Mouse (Mus musculus) spleen, adult 18-20 months (tissue): ENCODE measurements around the gene Atg14.
"Not testable (repeated sequence)": the region's sequence is repeated elsewhere in the genome, so short reads cannot be mapped to it uniquely, and the experiment has no call there.

Experiments used
- DNase-seq, 2 experiments: peaks; one replicate each; pipeline ENCODE4 v3.0.0; 2022; ENCODE audit warnings: mixed read lengths in 2 of 2

The Atg14 gene

DNA sequence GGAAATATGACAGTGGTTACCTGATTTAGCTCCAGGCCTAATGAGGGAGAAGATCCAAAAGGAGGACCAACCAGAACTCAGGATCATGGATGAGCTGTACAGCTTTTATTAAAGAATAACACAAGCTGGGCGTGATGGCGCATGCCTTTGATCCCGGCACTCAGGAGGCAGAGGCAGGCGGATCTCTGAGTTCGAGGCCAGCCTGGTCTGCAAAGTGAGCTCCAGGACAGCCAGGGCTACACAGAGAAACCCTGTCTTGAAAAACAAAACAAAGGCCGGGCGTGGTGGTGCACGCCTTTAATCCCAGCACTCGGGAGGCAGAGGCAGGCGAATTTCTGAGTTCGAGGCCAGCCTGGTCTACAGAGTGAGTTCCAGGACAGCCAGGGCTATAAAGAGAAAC, at the start of gene Atg14:
Gene Atg14, minus strand, starts transcription at position 101 of the 400 bp plus-strand sequence.
- DNase-seq = not testable (repeated sequence)

DNA sequence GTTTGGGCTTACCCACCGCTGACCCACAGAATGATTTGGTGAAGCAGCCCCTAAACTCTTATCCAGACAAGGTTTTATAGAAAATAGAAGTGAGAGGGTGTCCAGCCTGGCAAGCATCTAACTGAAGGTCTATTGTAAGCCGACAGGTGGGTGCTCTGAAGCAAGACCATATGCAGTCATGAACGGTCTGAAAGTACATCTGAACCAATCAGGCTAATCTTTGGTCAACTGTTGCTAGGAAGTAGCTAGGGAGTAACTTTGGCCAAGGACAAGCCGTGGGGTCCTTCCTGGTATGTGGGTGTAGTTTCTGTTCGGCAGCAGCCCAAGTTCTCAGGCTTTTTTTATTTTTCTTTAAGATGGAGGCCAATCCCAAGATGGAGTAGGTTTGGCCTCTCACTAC, 48.4 kb upstream of the Atg14 start:
- no peak for DNase-seq

DNA sequence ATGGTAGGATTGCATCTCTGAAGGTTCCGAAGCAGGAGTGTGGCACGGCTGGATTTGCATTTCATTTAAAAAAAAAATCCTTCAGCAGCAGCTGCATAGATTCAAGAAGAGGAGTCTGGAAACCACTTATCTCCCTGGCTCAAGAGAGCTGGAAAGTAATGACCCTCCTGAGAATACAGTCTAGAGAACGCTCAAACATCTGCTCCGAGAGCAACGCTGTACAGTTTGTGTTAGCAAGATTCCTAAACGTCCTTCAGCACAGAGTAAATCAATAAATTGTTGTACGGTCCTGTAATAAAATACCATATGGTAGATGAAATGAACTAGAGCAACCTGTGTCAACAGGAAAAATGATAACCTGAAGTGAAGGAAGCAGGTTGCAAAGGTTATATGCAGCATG, 42.8 kb upstream of the Atg14 start:
- DNase-seq = no peak

DNA sequence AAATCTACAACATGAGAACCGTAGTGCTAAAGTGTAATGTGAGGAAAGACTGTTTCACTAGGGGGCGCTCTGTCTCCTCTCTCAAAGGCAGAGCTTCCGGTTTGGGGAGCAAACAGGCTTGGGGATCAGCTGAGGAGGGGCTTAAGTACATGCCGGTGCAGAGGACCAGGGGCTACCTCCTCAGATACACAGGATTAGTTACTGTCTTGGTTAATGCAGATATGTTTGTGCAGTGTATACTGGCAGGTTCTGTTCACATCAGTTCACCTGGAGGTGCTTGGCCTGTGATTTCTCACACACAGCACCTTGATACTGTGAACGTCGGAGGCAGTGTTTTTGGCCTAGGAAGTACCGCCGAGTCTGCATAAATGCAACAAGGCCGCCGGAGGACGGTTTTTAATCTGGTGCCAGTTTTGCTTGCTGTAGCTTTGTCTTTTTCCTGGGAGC, 27.5 kb upstream of the Atg14 start:
- peak; percentile 22 to 67 for DNase-seq

DNA sequence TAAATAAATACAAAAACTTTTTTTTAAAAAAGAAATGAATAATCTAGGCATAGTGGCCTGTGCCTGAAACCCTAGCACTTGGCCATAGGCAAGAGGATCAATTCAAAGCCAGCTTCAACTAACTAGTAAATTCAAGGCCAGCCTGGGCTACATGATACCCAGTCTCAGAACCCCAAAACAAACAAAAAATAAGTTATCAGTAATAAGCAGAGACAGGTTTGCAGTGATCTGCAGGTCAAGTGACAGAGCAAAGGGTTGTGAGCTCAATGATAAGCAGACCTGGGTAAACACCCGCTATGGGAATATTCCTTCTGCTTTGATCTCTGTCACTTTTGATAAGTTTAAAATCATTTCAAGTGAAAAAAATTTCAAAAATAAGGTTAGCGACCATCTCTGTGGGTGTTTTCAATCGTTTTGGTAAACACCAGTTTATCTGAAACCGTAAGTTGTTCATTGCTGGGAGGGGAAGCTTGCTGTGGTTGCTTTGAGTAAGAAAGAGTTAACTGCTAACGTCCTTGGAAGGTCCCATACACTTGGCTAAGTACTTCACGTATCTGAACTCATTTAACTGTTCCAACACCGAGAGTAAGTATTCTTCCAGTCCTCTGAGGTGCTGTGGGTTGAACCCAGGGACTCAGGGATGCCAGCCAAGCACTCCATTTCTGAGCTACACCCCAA, 24.1 kb upstream of the Atg14 start:
- DNase-seq = no peak

DNA sequence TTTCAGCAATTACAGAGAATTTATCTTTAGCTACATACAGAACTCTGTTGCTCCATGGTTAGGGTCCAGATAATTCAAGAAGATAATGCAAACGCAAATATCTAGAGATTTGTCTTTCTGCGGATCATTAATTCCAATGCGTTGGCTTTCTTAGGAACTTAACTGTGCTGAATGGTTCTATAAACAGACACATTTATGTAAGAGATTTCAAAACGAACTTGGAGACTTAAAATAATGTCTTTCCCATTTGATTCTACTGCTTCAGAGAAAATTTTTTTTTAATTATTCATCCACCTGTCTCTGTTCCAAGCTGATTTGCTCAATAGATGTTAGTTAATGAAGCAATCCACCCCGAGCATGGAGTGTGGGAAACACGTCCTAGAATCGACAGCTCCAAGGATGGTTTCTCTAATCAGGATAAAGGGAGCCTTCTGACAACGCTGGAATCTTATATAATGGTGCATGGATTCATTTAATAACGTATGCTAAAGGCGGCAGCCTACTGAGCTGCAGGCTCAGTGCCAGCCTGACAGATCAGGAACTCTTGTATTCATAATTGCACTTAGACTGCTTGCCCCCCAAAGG, 20.0 kb upstream of the Atg14 start:
- no peak for DNase-seq

DNA sequence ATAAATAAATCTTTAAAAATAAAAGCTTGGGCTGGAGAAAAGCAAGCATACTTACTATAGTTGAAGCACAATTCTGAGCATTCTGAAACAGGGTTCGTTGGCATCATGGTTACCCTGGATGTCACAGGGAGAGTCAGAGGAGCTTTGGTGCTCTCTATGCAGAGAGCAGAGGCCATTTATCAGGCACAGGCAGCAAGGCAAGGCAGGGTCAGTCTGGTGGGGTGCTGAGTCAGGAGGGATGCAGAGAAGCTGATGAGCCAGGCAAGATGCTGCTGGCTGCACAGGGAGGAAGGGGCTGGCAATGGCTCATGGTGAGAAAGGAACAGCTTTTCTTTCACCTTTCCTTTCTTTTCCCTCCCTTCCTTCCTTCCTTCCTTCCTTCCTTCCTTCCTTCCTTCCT, 19.0 kb upstream of the Atg14 start:
- no peak for DNase-seq

DNA sequence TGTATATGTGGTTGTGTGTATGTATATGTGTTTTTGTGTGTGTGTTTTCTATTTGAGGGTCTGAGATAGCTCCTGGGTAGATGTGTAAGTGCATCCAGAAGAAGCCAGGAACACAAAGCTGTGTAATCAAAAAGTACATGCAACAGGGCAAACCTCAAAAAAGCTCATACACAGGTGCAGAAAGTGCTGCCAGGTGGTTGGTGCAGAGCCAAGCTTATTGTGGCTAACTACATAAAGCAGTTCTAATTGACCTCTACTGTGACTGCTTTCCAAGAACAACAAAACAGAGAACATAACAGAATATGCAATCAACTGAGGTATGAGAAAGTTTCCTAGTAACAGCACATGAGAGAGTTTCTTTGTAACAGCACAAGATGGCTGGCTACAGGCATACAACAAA, 13.9 kb upstream of the Atg14 start:
- DNase-seq = no peak

DNA sequence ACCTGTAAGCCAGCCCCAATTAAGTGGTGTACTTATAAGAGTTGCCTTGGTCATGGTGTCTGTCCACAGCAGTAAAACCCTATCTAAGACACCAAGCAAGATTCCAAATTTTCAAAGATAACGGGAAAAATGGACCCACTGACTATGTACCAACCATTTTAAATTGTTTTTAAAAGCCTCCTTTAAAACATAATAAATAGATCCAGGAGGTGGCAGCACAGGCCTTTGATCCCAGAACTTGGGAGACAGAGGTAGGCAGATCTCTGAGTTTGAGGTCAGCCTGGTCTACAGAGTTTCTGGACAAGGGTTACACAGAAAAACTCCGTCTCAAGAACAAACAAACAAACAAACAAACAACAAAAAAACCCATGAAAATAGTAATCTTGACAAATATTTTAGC, 11.2 kb upstream of the Atg14 start:
- DNase-seq = no peak

DNA sequence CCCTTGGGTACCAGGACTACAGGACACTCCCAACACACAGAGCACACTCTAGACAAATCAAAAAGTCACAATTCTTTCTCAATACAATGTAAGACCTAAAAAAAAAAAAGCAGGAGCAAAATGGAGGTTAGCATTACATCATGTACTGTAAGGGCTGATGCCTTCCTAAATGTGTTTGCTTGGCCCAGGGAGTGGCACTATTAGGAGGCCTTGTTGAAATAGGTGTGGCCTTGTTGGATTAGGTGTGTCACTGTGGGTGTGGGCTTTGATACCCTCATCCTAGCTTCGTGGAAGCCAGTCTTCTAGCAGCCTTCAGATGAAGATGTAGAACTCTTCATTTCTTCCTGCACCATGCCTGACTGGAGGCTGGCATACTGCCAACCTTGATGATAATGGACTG, 10.8 kb upstream of the Atg14 start:
- DNase-seq = no peak

DNA sequence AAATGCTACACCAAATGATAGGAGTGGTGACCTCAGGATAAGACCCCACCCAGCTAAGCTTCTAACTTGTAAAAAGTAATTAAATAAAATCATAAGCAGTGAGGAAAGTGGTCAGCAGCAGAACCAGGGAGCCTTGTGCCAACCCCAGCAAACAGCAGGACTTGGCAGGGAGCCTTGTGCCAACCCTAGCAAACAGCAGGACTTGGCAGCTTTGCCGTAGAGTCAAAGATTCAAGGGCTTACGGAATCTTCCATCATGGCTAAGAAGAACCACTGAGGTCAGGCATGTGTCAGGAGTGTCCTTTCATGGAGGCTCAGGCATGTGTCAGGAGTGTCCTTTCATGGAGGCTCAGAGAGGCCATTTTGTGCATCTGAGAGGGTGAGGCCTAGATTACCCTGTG, 7.6 kb upstream of the Atg14 start:
- no peak for DNase-seq

DNA sequence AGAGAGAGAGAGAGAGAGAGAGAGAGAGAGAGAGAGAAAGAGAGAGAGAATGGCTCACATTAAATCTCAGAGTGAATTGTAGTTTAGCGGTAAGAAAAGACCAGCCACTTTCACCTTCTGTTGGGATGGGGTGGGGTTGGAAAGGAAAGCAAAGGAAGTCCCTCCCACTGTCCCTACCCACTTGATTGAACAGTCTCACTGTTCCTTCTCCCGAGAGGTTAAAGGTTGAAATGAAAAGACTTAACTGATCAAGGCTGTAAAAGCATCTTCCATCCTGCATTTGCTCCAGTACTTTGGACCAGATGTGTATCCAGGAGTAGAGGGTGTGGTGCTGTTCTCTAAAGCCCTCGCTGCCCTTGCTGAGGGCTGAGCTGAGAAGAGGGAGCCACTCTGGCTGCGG, 6.2 kb upstream of the Atg14 start:
- no peak for DNase-seq

DNA sequence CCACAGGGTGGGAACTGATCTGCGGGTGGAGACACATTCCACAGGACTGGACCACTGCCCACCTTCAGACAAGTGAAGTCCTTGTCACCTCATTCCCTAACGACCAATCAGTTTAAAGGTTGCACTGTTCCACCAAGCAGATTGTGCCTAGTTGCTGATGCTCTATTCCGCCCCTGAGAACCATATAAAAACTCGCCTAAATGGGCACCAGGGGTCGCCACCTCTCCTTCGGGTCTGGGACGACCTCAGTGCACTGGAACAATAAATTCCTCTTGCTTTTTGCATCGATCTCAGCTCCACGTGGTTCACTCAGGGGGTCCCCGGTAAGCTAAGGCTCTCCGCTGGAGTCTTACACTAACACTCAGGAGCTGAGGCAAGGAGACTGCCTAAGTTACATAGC, 4.3 kb upstream of the Atg14 start:
- no peak for DNase-seq

DNA sequence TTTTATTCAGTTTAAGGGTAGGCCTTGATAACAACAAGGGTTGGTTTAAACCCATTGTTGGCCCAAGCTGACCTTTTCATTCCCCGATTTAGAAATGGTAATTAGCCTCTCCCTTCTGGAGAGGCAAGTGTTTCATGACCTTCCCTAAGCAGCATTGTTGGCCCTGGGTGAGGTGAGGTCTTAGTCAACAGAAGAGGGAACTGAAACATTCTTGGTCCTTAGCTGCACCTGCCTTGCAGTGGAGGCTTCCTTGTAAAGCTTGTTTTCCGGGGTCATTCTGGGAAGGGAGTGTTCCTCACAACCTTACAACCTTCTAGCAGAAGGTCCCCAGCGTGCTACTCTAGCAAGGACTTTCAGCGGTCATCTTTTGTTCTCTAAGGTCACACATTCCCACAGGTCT, 2.3 kb upstream of the Atg14 start:
- DNase-seq = no peak

DNA sequence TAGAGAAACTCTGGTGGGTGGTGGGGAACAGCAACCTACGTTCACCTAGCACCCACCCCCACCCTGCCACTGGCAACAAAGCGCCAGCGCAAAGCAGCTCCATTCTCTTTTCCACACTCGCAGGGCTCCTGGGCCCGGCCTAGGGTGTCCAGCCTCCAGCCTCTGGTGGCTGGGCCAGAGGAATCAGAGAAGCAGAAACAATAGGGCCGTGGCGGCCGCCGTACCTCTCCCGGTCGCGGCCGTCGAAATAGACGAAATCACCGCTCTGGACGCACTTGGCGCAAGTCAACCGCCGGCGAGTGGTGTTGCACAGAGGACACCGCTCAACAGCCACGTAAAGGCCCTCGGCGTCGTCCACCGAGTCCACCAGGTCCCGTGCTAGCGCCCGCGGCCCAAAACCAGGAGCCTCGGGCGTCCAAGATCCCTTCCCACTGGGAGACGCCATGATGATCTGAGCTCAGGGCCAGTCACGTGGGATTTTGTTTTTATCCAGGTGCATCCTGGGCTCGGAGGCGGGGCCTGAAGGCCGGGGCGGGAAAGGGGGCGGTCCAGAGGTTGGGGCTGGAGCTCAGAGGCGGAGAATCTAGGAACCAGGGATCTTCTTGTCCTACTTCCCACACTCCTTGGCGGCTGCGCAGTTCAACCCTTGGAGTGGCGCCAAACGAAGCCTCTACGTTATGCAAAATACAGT, 2.3 kb downstream of the Atg14 start:
- peak; percentile 66 to 76 for DNase-seq

DNA sequence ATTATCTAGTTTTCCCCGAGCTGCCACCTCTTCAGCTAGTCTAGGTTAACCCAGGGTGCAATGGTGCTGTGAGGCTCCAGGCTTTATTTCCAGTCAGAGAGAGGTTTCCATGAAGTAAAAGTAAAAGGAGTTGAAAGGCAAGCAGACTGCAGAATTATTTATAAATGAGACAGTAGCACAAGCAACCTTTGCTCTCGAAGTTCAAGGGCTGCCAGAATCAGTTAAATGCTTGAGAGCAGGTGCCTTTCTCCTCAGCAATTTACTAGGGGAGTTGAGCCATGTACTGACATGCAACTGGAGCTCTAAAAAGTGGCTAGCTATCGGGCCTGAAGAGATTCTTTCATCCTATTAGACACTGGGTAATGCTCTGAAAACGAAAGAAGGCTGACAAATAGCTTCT, 7.3 kb downstream of the Atg14 start:
- DNase-seq = no peak

DNA sequence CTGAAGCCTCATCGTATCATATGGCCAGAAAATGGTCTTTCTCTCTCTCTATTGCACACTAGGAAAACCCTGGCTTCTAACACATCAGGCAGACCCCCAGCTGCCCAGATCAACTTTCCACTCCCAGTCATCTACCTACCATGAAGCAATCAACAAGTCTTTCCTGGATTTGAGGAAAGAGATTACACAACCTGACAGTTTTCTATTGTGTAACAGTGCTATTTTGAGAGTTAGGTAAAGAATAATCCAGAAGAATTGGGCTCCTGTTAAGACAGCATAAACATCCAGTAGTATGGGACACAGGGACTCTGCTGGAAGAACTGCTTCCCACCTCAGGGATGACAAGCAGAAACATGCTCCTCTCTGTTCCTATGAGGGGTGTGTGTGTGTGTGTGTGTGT, 7.9 kb downstream of the Atg14 start:
- DNase-seq = no peak

DNA sequence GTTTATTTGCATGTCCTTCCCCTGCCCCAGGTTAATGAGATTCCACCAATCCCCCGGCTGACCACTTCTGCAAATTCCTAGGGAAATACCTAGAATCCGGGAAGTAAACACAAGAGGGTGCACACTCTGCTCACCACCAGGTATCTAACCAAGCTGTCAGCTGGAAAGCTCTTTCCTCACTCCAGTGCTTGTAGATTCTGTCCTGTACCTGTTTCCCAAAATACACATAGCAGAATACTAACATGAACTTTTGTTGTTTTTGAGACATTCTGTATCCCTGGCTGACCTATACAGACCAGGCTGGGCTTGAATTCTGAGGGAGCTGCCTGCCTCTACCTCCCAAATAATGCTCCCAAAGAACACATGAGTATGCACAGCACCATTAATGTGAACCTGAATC, 9.7 kb downstream of the Atg14 start:
- DNase-seq = no peak

DNA sequence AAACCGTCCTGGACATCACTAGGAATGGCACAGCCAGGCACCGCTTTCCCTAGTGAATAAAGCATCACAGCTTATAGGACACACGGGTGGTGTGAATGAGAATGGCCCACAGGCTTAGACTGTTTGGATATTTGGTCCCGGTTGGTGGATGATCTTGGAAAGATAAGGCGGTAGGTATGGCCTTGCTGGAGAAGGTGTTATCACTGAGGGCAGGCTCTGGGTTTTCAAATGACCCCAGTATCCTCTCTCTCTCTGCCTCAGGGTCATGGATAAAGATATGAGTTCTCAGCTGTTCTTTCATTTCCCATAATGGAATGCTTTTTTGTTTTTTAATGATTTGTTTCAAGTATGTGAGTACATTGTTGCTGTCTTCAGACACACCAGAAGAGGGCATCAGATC, 15.2 kb downstream of the Atg14 start:
- no peak for DNase-seq

DNA sequence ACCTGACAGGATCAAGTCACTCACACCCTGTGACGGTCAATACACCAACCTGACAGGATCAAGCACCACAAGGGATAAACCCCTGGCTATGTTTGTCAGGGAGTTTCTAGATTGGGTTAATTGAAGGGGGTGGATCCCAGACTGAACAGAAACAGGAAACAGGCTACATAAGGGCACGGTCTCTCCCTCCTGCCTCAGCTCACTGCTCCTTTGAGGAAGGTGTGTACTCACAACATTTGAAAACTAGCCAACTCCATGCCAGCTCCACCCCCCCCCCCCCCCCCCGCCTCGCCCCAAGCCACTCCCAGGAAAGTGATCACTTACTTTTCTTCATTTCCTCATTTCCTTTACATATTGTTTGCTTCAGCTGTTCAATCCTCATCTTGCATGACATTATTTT, 16.2 kb downstream of the Atg14 start:
- DNase-seq = no peak

DNA sequence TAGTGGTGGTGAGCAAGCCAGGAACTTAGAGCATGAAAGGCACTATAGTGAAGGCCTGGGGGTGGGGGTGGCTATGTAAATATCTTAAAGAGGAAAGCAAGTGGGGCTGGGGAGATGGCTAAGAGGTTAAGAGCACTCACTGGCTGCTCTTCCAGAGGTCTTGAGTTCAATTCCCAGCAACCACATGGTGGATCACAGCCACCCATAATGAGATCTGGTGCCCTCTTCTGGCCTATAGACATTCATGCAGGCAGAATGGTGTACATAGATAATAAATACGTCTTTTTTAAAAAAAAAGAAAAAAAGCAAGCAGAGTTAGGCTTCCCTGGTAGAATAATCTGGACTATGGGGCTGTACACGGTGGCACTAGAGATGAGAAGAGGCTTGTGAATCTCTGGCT, 17.1 kb downstream of the Atg14 start:
- no peak for DNase-seq

DNA sequence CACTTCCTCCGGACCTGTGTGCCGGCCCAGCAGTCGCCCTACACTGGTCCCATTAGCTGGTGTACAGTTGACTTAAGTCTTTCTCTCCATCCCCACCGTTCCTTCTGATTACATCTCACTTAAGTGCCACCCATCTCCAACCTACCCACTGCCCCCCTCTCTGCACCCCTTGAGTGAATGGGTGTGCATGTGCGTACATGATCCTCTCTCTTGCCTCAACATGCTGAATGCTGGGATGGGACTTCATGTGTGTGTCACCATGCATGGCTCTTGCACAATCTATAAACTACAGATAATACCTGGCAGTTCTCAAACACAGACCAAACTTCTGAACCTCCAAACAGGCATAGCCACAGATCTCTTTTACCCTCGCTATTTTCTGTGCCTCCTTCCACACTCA, 18.8 kb downstream of the Atg14 start:
- DNase-seq = no peak

DNA sequence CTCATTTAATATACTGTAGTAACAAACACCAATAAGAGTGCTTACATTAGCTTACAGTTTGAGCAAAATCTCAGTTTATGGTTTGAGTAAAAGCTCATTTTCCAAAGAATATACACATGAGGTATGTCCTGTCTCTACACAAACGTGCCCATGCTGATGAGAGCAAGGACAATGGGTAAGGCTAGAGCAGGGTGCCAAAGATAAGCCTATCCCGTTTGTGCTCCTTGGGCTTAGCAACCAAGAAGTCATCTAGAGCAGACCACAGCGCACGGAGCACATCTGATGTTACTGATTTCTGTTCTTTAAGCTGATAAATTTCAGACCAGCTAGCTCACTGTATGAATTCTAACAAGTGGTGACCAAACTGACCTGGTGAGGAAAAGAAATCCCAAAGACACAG, 25.6 kb downstream of the Atg14 start:
- DNase-seq = no peak

DNA sequence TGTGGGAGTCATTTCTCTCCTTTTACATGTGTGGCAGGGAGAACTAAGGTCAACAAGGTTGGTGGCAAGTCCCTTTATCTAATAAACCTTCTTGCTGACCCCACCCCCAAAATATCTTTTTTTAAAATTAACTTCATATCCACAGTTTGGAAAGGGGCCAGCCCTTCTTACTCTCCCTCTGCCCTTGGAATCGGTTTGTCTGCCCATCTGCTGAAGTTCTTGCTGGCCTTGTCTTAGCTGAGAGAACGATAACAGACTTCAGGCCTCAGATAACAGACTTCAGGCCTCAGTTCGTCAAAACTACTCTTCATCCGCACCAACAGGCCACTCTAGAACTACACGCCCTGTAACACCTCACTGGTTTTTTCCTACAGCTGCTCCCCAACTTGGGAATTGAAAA, 26.2 kb downstream of the Atg14 start:
- DNase-seq = no peak

DNA sequence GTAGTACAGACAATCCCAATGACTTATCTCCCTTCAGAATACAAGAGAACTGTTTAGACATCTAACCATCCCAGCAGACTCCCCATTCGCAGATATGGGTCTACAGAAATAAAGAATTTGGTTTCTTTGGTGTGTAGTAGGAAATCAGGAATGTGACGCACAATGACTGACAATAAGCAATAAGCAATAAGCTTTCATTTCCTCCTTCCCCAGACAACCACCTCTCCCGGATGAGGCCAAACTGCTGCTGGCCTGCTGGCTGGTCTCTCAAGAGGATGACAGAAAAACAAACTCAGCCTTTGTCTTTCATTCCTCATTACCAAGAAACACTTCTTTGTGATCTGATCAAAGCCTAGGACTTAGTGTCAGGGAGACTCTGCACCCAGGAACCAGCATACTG, 28.2 kb downstream of the Atg14 start:
- no peak for DNase-seq
